Mouse (Mus musculus): ENCODE measurements around the gene Slc25a21.

Gene Slc25a21

DNA sequence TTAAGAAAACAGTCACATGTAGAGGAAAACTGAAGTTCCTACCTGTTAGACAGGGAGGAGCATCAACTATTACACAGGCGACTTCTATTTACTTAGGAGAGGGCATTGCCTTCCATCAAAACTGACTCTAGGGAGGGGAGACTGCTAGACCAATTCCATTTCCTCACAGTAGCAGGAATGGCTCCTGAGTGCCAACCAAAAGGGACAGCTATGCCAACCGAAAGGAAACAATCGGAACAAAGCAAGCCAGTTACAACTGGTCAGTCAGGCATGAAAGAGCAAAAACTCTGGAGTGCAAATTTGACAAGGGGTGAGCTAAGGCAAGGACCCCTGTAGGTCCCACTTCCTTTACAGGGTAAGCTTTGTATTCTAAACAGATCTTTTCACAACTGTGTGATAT lies 319.5 kb downstream of the Slc25a21 start:
- no peak for DNase-seq (ENCODE audit: low spot score)

DNA sequence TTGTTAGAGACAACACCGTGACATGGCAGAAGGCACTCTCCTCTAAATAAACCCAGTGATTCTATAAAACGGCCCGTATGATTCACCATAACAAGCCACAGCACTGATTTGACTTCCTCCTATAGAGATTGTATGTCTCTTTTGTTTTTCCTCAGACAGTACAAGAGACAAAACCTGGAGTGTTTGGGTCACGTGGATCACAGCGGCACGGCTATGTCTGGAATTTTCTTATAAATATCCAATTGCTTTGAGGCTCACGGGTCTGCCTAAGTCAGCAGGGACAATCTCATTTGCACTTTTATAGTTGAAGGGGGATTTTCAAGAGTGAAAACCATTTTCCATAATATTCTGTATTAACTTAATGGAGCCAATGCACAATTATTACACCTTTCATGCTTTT lies 320.7 kb downstream of the Slc25a21 start:
- DNase-seq (ENCODE audit: low spot score) = no peak

DNA sequence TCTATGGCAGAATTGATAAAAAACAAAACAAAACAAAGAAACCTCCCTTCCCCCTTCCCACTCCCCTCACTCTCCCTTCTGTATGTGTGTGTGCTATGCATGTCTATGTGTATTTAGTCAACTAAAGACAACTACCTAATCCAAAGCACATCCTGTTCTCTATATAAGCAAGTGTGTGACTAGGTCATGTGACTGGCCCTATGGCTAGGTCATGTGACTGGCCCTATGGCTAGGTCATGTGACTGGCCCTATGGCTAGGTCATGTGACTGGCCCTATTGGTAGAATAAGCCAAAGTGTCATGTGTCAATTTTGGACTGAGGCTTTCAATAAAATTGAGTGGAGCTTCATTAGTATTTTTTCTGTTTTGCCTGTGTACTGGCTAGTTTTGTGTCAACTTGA lies 324.1 kb downstream of the Slc25a21 start:
- DNase-seq (ENCODE audit: low spot score) = no peak

DNA sequence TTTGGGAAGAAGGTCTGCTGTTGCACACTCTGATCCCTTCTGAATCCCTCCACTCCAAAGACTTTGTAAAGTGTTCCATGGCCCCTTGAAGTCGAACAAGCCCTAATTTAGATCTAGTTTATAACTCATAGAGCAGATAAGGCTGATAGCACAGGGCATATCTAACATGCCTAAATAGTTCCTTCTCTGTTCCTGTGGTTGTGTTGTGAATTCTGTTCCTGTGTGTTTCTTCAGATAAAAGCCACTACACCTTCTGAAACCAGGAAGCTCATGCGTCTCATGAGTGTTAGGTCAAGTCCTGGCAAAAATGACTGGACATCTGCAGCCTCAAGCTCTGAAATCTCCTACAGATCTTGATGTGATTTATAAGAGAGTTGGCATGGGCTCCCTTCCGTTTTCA lies 326.7 kb downstream of the Slc25a21 start:
- no peak for DNase-seq (ENCODE audit: low spot score)

DNA sequence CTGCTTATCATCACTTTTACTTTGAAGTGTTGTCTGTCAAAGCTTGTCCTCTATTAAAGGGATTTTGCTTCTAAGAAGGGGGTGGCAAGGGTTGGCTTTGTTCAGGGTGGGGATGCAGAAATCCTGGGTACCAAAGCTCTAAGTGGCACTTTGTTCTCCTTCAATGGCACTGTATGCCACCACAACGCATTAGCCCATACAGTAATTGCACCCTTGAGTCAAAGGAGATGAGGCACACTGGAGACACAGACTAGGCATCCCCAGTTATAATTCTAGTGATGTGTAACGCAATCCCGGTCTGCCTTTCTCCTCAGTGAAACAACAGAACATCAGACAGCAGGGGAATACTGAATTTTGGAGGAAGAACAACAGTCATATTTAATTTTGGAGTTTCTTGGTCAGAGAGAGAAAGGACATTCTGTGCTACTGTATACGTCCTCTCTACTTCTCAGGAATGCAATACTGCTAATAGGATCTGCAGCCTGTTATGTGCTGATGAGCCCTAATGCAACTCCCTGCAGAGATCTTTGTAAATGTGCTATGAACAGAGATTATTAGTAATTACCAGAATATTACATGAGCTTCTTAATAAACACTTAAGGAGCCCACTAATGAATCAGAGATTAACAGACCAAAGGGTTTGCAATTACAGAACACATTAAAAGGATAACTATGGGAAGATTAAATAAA lies 333.3 kb downstream of the Slc25a21 start:
- DNase-seq (ENCODE audit: low spot score) = no peak

DNA sequence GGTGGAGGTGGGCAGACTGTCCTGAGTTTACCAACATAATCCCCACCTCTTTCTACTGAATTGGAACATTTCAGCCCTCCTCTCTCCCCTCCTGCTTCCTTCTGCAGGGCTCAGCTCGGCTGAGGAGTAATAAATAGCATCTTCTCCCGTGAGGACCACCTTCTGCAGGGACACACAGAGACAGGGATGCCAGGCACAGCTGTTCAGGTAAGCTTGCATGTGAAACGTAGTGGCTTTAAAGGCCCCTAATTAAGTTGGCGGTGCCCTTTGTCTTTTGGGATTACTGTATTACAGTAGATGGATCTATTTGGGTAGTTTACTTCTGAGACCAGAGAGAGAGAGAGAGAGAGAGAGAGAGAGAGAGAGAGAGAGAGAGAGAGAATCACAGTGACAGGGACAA lies 344.6 kb downstream of the Slc25a21 start:
- DNase-seq (ENCODE audit: low spot score) = no peak

DNA sequence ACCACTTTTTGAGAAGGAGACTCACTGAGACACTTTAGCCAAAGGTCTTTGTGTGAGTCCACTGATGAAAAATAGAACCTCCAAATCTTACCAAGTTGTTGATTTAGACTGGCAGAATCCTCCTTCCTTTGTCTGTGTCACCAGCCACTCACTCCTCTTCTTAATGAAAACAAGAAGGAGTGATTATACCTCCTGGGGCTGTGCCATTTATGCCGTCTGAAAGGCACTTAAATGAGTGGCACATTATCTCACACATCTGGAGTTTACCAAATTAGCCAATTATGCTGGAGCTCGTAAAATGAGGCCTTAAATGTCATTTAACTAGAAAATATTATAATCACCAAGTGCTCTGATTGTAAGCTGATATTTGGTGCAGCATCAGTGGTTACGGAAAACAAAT lies 345.8 kb downstream of the Slc25a21 start:
- no peak for DNase-seq (ENCODE audit: low spot score)

DNA sequence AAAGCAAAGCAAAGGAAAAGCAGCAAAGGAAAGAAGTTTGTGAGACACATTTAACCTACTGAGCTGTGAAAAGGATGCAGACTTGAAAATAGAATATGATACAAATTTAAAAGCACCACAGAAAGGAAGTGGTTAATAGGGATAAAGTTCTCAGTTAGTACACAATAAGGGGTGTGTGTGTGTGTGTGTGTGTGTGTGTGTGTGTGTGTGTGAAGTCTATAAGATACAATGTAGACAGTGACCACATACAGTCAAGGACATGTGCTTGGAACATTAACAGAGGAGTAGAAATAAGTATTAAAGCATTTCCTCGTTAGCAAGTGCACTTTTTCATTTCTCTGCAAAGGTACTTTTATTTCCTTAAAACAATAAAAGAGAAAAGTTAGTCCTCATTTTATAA lies 367.3 kb downstream of the Slc25a21 start:
- no peak for DNase-seq (ENCODE audit: low spot score)

DNA sequence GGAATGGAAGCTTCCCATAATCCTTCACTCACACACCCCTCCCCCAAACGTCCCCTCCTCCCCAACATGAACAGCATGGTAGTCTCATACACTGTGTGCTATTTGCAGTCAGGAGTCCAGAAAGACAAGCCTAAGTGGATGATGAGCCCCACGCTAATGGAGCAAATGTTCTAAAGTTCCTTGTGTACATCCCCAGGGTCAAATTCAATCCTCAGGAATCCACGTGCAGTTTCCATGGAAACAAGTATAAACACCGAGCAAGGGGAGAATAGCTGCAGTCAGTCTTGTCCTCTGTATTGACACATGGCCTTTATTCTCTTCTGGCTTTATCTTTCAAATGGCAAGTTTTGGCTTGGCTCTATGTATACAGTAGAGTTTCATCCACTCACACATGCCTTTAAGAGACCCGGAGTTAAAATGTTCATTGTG lies 367.8 kb downstream of the Slc25a21 start:
- DNase-seq (ENCODE audit: low spot score) = no peak

DNA sequence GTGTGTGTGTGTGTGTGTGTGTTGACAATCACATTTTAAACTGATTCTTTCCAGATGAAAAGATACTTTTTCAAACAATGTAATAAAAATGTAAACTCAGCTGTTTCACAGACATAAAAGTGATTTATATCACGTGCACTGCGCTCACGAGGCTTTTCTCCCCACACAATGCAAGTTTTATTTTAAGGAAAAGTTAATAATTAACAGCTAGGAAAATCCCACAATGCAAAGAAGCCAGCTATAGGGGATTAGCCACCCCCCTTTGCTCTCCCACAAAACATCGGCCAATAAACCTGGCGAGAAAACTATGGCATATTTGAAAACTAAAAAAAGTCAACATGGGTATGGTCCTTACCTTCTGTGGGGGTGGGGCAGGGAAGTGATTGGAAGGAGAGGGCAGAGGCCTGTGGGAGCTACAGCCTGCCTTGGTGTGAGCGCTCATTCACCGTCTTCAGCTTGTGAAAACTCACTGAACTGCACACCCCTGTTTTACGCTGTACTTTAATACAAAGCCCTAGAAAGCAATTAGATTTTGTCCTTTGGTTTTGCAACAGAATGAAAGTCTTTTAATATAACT lies 369.4 kb downstream of the Slc25a21 start:
- no peak for DNase-seq (ENCODE audit: low spot score)

DNA sequence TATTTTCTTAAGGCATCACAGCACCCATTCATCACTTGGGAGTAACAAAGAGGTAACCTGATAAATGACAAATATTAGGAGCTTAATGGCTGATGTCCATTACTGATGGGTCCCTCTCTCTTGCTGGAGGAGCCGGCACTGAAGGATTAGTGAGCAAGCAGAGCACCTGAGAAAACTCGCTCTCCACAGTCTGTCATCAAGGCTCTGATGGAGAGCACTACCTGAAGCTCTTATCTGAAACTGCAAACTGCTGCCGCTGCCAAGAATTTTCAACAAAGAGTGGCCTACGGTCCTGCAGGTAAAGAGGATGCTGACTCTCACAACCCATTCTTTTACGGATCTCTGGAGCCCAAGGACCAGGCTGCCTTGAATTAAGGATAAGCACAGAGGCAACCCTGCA lies 372.6 kb downstream of the Slc25a21 start:
- DNase-seq (ENCODE audit: low spot score) = no peak

DNA sequence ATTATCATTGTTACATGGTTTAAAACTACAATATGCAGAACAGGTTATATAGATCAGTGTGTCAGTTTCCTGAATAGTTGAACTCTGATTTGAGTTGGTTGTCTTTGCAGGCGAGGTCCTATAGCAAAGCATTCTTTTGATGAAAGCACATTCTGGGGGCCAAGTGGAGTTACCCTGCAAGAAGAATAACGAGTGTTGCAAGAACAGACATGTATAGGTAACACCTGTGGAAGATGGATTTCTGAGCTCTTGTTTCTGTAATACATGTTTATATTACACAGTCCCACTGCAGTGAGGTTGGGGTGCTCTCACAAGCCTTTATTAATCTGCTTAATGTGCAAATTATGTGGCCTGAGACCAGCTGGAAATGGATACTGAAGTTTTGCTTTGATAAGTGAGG lies 375.1 kb downstream of the Slc25a21 start:
- no peak for DNase-seq (ENCODE audit: low spot score)

DNA sequence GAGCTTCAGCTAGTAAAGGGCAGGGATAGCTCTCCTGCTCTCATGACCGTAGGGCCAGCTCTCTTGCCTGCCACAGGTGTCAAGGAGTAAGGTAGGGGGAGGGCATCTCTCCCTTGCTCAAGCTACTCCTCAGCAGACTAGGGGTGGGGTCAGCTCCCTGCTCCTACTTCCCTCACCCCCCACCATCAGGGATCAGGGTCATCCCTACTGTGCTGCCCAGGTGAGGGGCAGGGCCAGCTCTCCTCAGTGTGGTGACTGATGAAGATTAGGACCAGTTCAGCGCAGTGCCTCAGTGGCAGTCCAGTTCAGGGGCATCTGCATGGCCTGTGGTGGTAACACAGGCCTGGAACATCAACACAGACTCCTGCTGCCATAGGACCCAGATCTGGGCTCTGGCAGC lies 376.7 kb downstream of the Slc25a21 start:
- DNase-seq (ENCODE audit: low spot score) = no peak

DNA sequence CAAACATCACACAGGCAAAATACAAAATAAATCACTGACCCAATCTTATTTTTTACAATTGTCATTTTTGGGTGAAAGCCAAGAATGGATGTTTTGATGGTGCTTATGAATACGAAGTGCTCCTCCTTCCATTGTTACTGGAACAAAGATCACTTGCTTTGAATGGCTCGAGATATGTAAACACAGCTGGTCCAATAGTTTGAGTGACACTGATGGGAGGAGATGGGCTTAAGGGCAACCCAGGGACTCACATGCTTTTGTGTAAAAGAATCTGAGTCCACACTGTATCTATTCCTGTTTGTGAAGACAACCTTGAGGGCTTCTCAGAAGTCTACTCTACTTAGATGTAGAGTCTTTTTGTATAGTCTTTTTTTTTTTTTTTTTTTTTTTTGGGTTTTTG lies 389.8 kb downstream of the Slc25a21 start:
- no peak for DNase-seq (ENCODE audit: low spot score)

DNA sequence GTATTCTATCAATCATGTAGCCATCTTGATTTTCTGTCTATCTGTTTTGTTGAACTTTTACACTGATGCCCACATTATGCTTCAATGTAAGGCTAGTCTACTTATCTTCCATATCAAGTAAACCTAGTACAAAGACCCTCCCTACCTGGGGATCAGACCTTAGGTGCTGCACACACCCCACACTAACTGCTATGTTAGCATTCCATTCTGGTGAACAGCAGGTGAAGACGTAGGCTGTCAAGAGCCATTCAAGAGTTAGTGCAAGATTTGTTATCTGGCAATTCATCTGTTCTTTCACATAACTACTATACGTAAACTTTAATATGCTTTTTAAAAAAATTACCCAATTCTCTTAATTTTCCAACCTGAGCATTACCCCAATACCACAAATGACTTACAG lies 390.2 kb downstream of the Slc25a21 start:
- DNase-seq (ENCODE audit: low spot score) = no peak

DNA sequence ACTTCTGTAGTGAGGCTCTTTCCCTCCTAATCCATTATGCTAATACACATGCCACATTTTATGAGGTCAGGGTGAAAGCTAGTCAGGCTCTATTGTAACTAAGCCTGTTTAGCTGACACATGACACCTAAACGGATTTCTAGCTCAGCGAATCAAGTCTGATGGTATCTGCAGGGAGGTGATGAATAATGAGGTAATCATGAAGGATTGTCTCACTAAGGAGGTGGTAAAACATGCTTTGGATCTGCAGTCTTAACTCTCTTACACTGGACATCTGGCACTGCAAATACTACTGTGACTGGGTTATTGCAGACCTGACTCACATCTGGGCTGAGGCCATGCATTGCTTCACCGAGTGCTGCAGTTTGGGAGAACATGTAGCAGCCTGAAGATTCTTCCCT lies 392.8 kb downstream of the Slc25a21 start:
- DNase-seq (ENCODE audit: low spot score) = no peak

DNA sequence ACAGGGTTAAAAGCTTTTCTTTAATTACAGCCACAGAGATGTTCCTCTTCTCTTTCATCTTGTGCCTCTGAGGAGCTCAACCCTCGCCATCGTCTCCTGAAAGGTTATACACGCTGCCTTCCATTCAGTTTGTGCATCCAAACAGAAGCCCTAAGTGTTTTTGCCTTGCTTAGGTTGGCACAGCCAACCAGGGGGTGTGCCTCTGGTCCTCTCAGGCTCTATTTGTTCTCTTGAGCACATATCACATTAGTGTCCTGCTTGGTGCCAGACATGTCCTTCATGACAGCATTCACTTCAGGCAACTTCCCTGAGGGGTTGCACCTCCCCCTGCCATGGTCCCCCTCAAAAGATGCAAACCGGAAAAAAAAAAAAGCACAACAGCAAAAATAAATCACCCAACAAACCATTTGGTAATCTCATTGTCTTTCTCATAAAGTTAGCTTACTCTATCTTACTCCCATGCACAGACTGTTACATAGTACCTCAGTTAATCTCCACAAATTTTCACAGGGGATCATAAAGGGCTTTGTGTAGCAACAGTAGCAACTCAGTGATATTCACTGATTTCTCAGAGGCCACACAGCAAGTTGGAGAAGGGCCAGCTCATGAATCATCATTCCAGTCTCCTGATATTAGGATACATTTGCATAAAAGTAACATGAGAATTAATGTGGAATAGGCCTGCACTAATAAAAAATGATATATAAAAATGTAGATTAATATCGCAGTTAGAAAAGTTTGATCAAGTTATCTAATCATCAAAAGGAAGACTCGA lies 398.4 kb downstream of the Slc25a21 start:
- DNase-seq (ENCODE audit: low spot score) = no peak

DNA sequence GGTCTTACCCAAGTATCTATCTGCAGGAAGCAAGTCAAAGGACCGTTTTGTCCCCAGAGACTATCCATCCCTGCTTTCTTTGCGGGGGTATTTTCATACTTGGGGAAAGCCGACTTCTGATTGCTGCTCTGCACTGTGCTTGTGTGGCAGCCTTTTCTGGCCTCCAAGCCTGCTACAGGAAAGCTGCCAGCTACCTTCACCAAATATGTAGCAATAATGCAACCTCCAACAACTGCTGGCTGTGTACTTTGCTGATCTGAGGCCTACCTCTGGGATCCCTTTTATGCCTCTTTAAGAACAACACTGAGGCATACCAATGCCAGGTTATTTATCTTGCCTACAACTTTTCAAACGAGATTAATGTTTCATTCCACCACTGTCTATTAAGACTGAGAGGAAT lies 408.0 kb downstream of the Slc25a21 start:
- DNase-seq (ENCODE audit: low spot score) = no peak

DNA sequence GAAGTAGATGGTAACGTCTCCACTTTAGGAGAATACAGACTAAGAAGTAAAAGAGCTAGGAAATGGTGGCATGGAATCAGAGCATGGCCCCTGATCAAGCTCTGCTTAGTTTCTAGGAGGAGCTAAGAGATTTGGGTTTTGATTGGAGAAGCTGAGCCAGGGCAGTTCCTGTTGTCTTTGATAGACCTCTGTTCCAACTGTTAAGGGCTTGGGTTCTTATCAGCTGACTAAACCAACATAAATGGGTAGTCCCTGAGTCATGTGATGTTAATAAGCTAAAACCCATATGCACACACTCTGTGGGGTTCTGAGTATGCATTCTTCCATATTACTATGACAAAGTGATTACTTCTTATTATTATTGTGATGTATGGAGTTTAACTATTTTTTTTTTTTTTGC lies 412.0 kb downstream of the Slc25a21 start:
- no peak for DNase-seq (ENCODE audit: low spot score)

DNA sequence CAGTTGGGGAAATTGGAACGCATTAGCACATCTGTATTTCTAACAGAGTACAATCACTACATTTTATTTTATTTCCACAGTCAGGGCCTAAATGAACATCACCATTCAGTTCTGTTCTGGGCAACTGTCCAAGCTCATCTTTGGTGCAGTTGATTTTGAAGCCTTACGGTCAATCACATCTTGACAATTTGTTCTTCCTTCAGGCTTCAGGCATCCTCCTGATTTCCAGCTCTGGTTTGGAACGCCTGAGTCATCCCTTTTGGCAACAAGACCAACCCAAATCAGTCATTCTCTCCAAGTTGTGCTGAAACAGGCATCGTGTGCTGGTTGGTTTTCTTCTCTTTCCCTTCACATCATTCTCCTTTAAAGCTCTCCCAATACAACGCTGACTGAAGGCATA lies 416.1 kb downstream of the Slc25a21 start:
- no peak for DNase-seq (ENCODE audit: low spot score)

DNA sequence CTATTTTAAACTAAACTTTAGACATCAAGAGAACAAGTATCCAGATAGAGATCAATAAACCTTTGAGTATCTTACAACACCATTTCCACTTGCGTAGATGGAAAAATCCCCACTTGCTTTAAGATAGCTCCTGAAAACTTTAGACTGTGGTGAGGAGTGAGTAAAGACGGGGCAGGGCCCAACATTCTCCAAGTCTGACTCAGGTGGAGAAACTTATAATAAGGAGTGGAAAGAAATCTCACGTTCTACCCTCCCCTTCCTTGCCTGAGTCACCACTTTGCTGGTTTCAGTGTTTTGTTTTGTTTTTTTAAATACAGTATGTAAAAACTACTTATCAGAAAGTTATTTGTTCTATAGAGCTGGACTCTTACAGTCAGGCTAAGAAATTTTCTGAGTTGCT lies 417.7 kb downstream of the Slc25a21 start:
- DNase-seq (ENCODE audit: low spot score) = no peak

DNA sequence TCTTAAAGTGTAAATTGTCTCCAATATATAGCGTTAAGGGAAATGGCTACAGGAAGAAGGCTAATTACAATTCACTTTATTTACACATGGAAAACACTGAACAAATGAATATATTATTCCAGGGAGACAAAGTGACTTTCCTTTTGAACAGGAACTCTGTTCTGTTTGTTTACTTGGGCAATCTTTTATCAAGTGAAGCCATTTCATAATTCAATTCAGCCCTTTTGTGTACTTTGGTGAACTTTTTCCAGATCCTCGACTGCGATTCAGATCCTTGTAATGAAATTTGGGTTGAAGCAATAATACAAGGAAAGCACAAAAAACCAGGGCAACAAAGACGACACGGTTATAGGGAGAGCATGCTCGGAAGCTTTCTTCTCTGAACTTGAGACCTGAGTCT lies 423.3 kb downstream of the Slc25a21 start:
- DNase-seq (ENCODE audit: low spot score) = no peak

DNA sequence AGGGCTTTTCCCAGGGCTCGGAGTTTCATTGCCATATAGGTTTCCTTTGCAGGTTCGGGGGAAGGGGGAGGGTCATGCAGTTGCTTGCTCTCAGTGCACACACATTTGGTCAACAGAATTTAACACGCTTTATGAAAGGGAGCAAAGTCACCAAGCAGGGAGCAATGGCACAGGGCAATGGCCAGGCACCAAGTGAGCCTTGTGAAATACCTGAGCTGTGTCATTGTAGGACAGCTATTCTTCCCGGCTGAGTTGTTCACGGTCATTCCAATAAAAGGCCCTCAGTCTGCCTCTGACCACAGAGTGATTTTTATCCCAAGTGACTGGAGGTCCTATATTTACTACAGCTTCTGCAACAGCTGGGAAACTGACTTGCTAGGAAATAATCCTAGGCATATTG lies 427.9 kb downstream of the Slc25a21 start:
- no peak for DNase-seq (ENCODE audit: low spot score)

DNA sequence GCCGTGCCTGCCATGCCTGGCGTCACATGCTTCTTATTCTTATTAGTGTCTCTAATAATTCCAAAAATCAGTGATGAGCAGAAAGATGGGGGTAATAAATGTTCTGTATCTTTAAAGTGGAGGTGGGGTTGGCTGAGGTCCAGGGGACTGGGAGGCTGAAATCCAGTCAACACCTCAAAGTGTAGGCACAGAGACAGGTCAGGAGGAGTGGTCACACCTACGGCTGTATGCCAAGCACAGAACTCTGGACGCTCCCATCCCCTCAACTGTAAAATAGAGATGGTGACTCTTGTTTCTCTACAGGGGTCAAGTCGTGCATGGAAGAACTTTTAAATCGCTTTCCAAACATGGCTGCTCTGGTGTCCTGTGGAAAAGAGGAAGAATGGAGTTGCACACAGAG lies 429.8 kb downstream of the Slc25a21 start:
- DNase-seq (ENCODE audit: low spot score) = no peak
